Mouse (Mus musculus): Measurements from ENCODE around the gene Slc43a1.
"Not testable (repeated sequence)": the region's sequence is repeated elsewhere in the genome, so short reads cannot be mapped to it uniquely, and the experiment has no call there.

Slc43a1 gene

DNA sequence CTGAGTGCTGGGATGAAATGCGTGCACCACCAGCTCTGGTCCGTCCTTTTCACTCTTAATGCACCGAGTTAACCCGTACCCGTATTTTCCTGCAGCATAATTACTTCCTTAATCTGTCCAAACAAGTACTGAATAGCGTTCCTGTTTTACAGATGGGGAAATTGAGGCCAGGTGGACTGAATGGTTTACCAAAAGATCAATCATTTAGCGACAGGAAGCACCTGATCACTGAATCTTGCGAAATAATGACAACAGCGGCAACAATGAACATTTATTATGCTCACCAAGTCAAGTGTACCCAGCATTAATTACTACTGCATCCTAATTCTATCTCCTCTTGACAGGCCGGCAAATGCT is at the start of gene Slc43a1:
Gene Slc43a1 (plus strand): TSS at position 258 of the 357 bp plus-strand sequence.
- DNase-seq (ENCODE audit: low read depth in 2 of 2, low spot score in 2 of 2) = no peak

DNA sequence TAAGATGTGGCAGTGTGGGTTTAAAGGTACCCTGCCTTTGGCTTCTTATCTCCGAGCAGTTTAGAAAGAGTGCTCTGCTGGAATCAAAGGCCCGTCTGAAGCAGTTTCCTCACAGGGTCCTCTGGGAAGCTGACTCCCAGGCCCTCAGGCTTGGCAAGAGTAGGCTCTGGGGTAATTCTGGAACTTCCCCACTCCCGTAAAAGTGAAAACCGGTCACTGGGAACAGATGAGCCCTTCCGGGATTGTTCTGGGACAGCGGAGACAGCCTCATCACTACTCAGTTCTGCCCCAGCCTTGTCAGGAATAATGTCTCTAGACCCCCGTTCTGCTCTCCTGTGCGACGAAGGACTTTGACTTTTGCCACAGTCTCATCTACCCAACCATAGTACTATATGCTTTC is 48.2 kb upstream of the Slc43a1 start:
- DNase-seq (ENCODE audit: low read depth in 2 of 2, low spot score in 2 of 2) = no peak

DNA sequence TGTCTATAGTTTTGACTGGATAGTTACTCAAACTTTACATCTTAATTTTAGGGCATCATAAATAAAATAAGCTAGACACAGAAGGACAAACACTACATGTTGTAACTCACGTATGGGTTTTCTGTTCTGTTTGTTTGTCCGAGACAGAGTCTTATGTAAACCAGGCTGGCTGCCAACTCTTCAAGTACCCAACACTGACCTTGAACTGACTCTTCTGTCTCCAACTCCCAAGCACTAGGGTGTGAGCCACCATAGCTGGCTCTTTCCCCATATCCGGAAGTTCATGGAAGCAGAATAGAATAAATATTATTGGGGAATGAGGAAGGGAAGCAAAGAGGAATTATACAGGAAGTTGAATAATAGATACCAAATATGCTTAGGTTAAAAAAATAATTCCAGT is 46.1 kb upstream of the Slc43a1 start:
- DNase-seq (ENCODE audit: low read depth in 2 of 2, low spot score in 2 of 2) = no peak

DNA sequence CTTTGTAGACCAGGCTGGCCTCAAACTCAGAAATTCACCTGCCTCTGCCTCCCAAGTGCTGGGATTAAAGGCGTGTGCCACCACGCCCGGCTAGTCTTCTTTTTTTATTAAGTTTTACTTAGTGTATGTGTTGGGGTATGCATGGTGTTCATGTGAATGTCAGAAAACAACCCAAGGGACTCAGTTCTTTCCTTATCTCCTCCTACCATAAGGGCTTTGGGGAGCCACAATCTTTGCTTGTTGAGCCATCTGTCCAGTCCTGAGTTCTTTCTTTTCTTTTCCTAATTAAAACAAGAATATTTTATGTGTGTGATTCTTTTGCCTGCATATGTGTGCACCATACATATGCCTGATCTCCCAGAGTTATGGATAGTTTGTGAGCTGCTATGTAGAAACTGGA is 45.5 kb upstream of the Slc43a1 start:
- no peak for DNase-seq (ENCODE audit: low read depth in 2 of 2, low spot score in 2 of 2)

GRCm38 (mm10) chr2:84793871-84794270 is 44.8 kb upstream of the Slc43a1 start:
- DNase-seq (ENCODE audit: low read depth in 2 of 2, low spot score in 2 of 2) = no peak

- peak; percentile 40 to 55 for DNase-seq (ENCODE audit: low read depth in 2 of 2, low spot score in 2 of 2)
Measured at GRCm38 (mm10) chr2:84797833-84798492, 40.7 kb upstream of the Slc43a1 start.

DNA sequence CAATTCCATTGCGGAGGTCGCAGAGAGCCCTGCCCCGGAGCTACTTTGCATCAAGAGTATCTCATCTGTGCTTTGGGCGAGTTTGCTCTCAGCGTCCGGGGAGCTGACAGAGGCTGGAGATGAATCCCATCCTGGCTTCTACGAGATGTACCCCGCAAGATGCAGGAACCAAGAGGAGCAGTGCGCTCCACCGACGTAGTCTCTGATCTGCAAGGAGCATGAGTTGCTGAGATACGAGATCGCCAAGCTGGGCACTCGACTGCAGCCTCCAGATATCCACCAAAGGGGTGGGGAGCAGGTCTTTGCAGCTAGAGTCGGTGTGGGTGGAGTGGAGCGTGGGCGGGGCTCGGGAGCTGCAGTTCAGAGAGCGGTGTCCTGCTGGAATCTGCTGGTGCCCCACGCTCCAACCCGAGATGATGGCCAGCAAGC is 40.1 kb upstream of the Slc43a1 start, which contains the start of gene Ube2l6:
Gene Ube2l6 (plus strand): TSS at position 336 of the 429 bp plus-strand sequence.
- peak in 1 of 2 experiments; percentile 24 for DNase-seq (ENCODE audit: low read depth in 2 of 2, low spot score in 2 of 2)

DNA sequence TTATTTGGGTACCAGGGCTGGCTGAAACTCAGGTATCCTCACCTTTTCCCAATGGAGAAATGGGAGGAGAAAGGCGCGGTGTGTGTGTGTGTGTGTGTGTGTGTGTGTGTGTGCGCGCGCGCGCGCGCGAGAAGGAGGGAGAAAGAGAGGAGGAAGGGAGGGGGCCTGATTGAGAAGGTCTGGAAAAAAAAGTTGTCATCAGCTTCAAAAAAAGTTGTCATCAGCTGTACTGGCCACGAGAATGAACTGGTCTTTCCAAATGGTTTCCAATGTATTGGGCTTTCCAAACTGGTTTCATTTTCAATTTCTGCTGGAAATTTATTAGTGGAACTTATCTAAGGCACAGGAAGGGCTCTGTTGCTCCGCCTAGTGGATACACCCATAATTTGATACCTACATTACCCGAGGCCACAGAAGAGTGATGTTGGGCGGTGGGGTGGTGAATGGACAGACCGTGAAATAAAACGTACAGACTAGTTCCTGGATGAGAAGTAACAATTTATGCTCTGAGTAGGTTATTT is 39.5 kb upstream of the Slc43a1 start:
- peak in 1 of 2 experiments; percentile 49 for DNase-seq (ENCODE audit: low read depth in 2 of 2, low spot score in 2 of 2)

- DNase-seq (ENCODE audit: low read depth in 2 of 2, low spot score in 2 of 2) = no peak
Measured at GRCm38 (mm10) chr2:84800304-84800703, 38.3 kb upstream of the Slc43a1 start.

- not testable (repeated sequence) for DNase-seq (ENCODE audit: low read depth in 2 of 2, low spot score in 2 of 2)
Measured at GRCm38 (mm10) chr2:84801223-84801622, 37.4 kb upstream of the Slc43a1 start.

DNA sequence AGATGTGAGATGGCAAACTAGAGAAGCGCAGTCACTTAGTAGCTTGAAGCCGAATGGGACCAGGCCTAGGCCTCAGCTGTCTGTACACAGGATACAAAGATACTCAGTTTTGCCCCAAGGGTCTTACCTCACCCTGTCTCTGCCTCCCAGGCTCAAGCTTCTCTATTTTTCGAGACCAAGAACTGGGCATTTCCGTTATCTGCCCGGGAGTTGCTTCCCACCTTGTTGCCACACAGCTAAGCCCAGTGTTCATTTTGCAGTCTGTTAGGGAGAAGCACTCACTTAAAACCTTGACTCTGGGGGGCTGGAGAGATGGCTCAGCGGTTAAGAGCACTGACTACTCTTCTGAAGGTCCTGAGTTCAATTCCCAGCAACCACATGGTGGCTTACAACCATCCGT is 34.7 kb upstream of the Slc43a1 start:
- DNase-seq (ENCODE audit: low read depth in 2 of 2, low spot score in 2 of 2) = no peak

DNA sequence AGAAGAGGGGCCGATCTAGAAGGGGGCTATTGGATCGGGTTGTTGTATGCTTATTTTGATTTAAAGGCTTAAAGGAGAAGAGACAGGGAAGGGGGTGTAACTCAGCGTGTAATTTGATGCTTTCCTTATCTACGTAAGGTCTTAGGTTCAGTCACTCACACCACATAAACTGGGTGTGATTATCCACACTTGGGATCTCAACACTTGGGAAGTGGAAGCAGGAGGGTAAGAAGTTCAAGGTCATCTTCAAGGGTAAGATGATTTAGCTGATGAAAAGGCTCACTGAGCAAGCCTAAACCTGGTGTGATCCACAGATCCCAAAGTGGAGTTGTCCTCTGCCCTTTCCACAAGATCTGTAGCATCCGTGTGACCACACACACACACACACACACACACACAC is 32.1 kb upstream of the Slc43a1 start:
- no peak for DNase-seq (ENCODE audit: low read depth in 2 of 2, low spot score in 2 of 2)

DNA sequence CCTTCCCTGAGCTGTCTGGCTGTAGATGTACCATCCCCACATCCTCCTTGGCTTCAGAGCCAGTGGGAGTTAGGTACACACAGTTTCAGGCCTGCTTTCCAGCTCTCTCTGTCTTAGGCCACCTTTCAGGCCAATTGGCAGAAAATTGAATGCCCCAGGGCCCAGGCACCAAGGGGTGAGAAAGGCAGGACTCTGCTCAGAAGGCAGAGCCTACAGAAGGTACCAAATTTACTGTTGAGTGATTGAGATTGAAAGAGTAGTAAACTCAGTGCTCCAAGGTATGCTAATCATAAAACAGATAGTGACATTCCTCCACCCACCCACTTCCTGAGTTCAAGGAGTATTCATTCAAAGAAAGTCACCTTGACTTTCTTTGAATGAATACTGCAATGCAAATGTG is 29.3 kb upstream of the Slc43a1 start:
- DNase-seq (ENCODE audit: low read depth in 2 of 2, low spot score in 2 of 2) = no peak

- no peak for DNase-seq (ENCODE audit: low read depth in 2 of 2, low spot score in 2 of 2)
Measured at GRCm38 (mm10) chr2:84810526-84810885, 28.1 kb upstream of the Slc43a1 start.

DNA sequence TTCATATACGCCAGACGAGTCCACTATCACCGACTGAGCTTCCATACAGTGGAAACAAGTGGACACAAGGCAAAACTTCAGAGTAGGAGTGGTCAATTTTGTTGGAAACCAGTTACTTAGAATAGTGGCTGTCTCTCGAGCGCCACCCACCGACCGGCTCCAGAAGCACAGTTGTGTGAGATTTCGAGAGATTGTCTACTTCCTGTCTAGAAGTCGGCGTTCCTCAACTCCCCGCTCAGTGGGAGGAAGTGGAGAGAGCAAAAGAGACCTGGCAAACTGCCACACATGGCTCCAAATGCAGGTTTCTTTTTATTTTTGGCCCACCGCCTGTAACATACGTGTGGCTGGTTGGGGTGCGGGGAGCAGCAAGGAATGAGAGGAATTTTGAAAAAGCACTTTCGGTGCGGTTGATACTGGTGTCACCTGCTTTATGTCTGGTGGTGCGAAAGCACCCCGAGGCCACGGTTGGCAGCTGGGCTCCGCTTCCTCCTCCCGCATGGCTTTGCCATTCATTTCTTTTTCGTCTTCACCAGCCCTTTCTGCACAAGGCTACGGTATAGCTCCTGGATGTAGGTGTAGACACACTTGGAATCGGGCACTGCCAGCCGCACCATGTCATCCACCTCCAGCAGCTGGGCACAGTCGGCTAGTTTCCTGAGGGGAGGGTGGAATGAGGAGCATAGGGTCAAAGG is 27.6 kb upstream of the Slc43a1 start:
- peak; percentile 67 to 83 for DNase-seq (ENCODE audit: low read depth in 2 of 2, low spot score in 2 of 2)

- no peak for DNase-seq (ENCODE audit: low read depth in 2 of 2, low spot score in 2 of 2)
Measured at GRCm38 (mm10) chr2:84811880-84812279, 26.8 kb upstream of the Slc43a1 start.

GRCm38 (mm10) chr2:84812676-84813075 is 26.0 kb upstream of the Slc43a1 start:
- DNase-seq (ENCODE audit: low read depth in 2 of 2, low spot score in 2 of 2) = no peak

DNA sequence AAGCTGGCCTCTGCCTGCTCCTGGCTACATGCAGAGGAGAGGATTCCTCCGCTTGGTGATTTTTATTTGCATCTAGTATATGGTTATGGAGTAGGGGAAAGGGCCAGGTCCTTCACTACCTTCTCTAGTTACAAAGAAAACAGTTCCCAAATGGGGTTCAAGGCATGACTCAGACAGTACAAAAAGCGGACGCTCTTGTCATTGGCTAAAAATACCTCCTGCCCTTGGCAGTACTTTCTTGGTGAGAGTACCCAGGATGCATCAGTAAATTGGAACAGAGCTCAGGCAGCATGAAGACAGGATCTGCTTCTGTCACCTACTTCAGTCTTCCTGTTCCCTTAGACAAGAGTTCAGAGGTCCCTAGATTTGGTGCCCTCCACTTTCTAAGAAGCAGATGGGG is 18.8 kb upstream of the Slc43a1 start:
- DNase-seq (ENCODE audit: low read depth in 2 of 2, low spot score in 2 of 2) = no peak

- no peak for DNase-seq (ENCODE audit: low read depth in 2 of 2, low spot score in 2 of 2)
Measured at GRCm38 (mm10) chr2:84822552-84822951, 16.1 kb upstream of the Slc43a1 start, which contains the start of gene Smtnl1. TSS of gene Smtnl1 (minus strand) at chr2:84822652.

GRCm38 (mm10) chr2:84823237-84823636 is 15.4 kb upstream of the Slc43a1 start:
- no peak for DNase-seq (ENCODE audit: low read depth in 2 of 2, low spot score in 2 of 2)

- peak; percentile 63 to 64 for DNase-seq (ENCODE audit: low read depth in 2 of 2, low spot score in 2 of 2)
Measured at GRCm38 (mm10) chr2:84826488-84827282, 12.0 kb upstream of the Slc43a1 start, which contains the start of gene Timm10. TSS of gene Timm10 (plus strand) at chr2:84826997.

Measured in CD8-positive naive resting alpha-beta T cell, adult 2 months (primary cell).